Mouse (Mus musculus) gastrocnemius, postnatal 25 days (tissue): ENCODE measurements around the gene Spats2l. TPM values are rescaled to one million over a fixed set of nuclear protein-coding genes. Genes with fewer than 3 reads are reported as not detected.
A peak's percentile ranks its signal among the peaks of the same experiment; 100 is the strongest.

Experiments
- DNase-seq: peaks from one replicate; pipeline ENCODE4 v3.0.0; 2022
- long read RNA-seq, 2 experiments: library from polyadenylated mRNA; stranded (forward); transcript quantifications; one replicate each; pipeline ENCODE4 v2.0.0; 2021
- total RNA-seq, 2 experiments: library from RNA; stranded (reverse); gene quantifications; 1 replicate in 1 of 2; 2 replicates in 1 of 2; pipeline ENCODE4 v1.2.3; 2021

The Spats2l gene
- 1 to 10 TPM; 4.9 to 5.8 TPM for total RNA-seq
- long read RNA-seq, experiment 1, partial matches to known transcripts, result 0 of 2 reads
- long read RNA-seq, experiment 1, other reads (novel, unspliced or antisense), result 1 of 2 reads
- long read RNA-seq, experiment 2, transcript Spats2l-206 (14 exons, 3,929 nt), result major isoform, 5 of 10 reads
- long read RNA-seq, experiment 2, partial matches to known transcripts, result 0 of 10 reads
- long read RNA-seq, experiment 2, other reads (novel, unspliced or antisense), result 5 of 10 reads

- no peak for DNase-seq
Measured at GRCm38 (mm10) chr1:57774001-57774667, at the start of gene Spats2l. Gene Spats2l, plus strand, starts transcription at chr1:57774162.

GRCm38 (mm10) chr1:57725268-57725667 lies 48.7 kb upstream of the Spats2l start:
- DNase-seq, result no peak

- DNase-seq, result no peak
Measured at GRCm38 (mm10) chr1:57735877-57736276, 38.1 kb upstream of the Spats2l start.

GRCm38 (mm10) chr1:57741740-57742139 lies 32.2 kb upstream of the Spats2l start:
- peak; percentile 13 for DNase-seq

GRCm38 (mm10) chr1:57742266-57742665 lies 31.7 kb upstream of the Spats2l start:
- DNase-seq, result no peak

GRCm38 (mm10) chr1:57751781-57752180 lies 22.2 kb upstream of the Spats2l start:
- DNase-seq, result no peak

GRCm38 (mm10) chr1:57766396-57766795 lies 7.6 kb upstream of the Spats2l start:
- no peak for DNase-seq

- DNase-seq, result no peak
Measured at GRCm38 (mm10) chr1:57773326-57773725, 636 bp upstream of the Spats2l start.

GRCm38 (mm10) chr1:57774668-57775495 lies 920 bp downstream of the Spats2l start:
- peak; percentile 69 for DNase-seq

GRCm38 (mm10) chr1:57775496-57775790 lies 1.5 kb downstream of the Spats2l start:
- no peak for DNase-seq

- no peak for DNase-seq
Measured at GRCm38 (mm10) chr1:57776671-57777281, 2.8 kb downstream of the Spats2l start.

GRCm38 (mm10) chr1:57784300-57784699 lies 10.3 kb downstream of the Spats2l start:
- no peak for DNase-seq

- no peak for DNase-seq
Measured at GRCm38 (mm10) chr1:57789831-57790230, 15.9 kb downstream of the Spats2l start.

GRCm38 (mm10) chr1:57792212-57792611 lies 18.2 kb downstream of the Spats2l start:
- no peak for DNase-seq

- DNase-seq, result no peak
Measured at GRCm38 (mm10) chr1:57795838-57796237, 21.9 kb downstream of the Spats2l start.

GRCm38 (mm10) chr1:57799398-57799797 lies 25.4 kb downstream of the Spats2l start:
- DNase-seq, result no peak

GRCm38 (mm10) chr1:57800846-57801245 lies 26.9 kb downstream of the Spats2l start:
- no peak for DNase-seq

GRCm38 (mm10) chr1:57806126-57806525 lies 32.2 kb downstream of the Spats2l start:
- no peak for DNase-seq

- DNase-seq, result no peak
Measured at GRCm38 (mm10) chr1:57807882-57808281, 33.9 kb downstream of the Spats2l start.

GRCm38 (mm10) chr1:57810221-57810620 lies 36.3 kb downstream of the Spats2l start:
- no peak for DNase-seq

GRCm38 (mm10) chr1:57817103-57817502 lies 43.1 kb downstream of the Spats2l start:
- DNase-seq, result no peak

GRCm38 (mm10) chr1:57820428-57820997 lies 46.6 kb downstream of the Spats2l start:
- no peak for DNase-seq
